Mouse (Mus musculus): ENCODE measurements around the gene Tmprss2.

GRCm38 (mm10) chr16:97610246-97610645, 749 bp downstream of the Tmprss2 start:
- TF ChIP-seq POLR2A (IDR thresholded peaks at IDR 0.05; ENCODE audit: control insufficient read depth, extremely low read depth, insufficient read depth, low read length, poor library complexity) (no peak), CTCF (IDR thresholded peaks at IDR 0.05; ENCODE audit: borderline replicate concordance, control insufficient read depth, extremely low read depth, insufficient read depth, low read length, poor library complexity) (no peak)

Measured in thymus, adult 2 months (tissue).